Mouse (Mus musculus) thymus, adult 2 months (tissue): ENCODE results near the gene Gabrg3. TPM values are rescaled to one million over a fixed set of nuclear protein-coding genes. Genes with fewer than 3 reads are reported as not detected.

Experiments
- DNase-seq: peaks from one replicate; pipeline ENCODE4 v3.0.0; 2021
- H3K27ac ChIP-seq: fragments of 200-500 bp; 2 replicates; pipeline ENCODE4 v1.5.1; 2012; ENCODE audit warnings: low read length, control low read depth; ENCODE audit not compliant: control insufficient read depth, insufficient read depth
- H3K27me3 ChIP-seq: fragments of 200-500 bp; 2 replicates; pipeline ENCODE4 v1.6.1; 2012; ENCODE audit warnings: mild to moderate bottlenecking, low read length, moderate library complexity, mixed read lengths; ENCODE audit not compliant: control insufficient read depth, insufficient read depth
- H3K36me3 ChIP-seq: fragments of 200-500 bp; 2 replicates; pipeline ENCODE4 v1.6.1; 2012; ENCODE audit warnings: mild to moderate bottlenecking, low read length, moderate library complexity; ENCODE audit not compliant: control insufficient read depth, insufficient read depth
- H3K4me1 ChIP-seq: fragments of 200-500 bp; replicated peaks from 2 replicates; pipeline ENCODE4 v1.6.1; 2012; ENCODE audit warnings: low read length; ENCODE audit not compliant: control insufficient read depth, insufficient read depth
- H3K4me3 ChIP-seq: fragments of 200-500 bp; 2 replicates; pipeline ENCODE4 v1.5.1; 2012; ENCODE audit warnings: mild to moderate bottlenecking, low read length, control low read depth, moderate library complexity; ENCODE audit not compliant: control insufficient read depth, insufficient read depth
- CTCF ChIP-seq: fragments of 200-500 bp; IDR thresholded peaks from 2 replicates; pipeline ENCODE4 v1.5.1; 2012; ENCODE audit warnings: mild to moderate bottlenecking, control low read depth, low read length, moderate library complexity, borderline replicate concordance; ENCODE audit not compliant: control insufficient read depth, poor library complexity, insufficient read depth; ENCODE audit errors: extremely low read depth
- POLR2A ChIP-seq: fragments of 200-500 bp; IDR thresholded peaks from 2 replicates; pipeline ENCODE4 v1.6.1; 2012; ENCODE audit warnings: mild to moderate bottlenecking, low read length, control low read depth, moderate library complexity; ENCODE audit not compliant: control insufficient read depth, poor library complexity, insufficient read depth; ENCODE audit errors: extremely low read depth
- WGBS: fragments of 180-500 bp; shearing (Covaris S2); methylation state at CpG from one replicate; pipeline ENCODE4 v1.1.7; 2018; 5-methylcytosine and 5-hydroxymethylcytosine counted together
- polyA plus RNA-seq: library from polyadenylated mRNA; depleted of rRNA; stranded (reverse); fragments of >200 nt; gene quantifications from 2 replicates; pipeline ENCODE4 v1.2.3, GENCODE M21; 2012

Gabrg3 gene
- polyA plus RNA-seq, 1 experiment: 0.15 TPM

GRCm38 (mm10) chr7:56843565-56843964 lies 543.4 kb downstream of the Gabrg3 start:
- H3K27me3 ChIP-seq: no peaks in the 10 kb centered on the region
- no peaks in the 10 kb centered on the region for H3K36me3 ChIP-seq
- no peak overlapping the region for H3K27ac ChIP-seq
- no peaks in the 10 kb centered on the region for H3K4me1 ChIP-seq
- 94% methylated on average over 5 of the region's 5 CpGs for WGBS
- TF ChIP-seq CTCF (no peak), POLR2A (no peak)
- DNase-seq: no peak
- no peak overlapping the region for H3K4me3 ChIP-seq

DNA sequence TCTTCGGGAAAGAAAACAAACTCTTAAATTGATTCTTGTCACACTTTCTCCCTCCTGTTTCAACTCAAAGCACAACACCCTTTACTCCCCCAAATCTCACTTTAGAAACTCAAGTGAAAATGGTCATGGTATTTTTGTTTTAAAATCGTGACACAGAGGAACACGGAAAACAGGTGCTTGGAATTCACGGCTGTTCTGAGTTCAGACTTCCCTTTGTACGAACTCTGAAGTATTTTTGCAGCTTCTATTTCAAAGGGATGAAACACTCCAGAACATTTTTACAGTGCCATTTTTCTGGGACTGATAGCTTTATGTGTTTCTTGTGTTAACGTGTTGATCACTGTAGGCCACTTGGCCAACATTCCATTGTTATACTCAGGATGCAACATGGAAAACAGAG lies 561.5 kb downstream of the Gabrg3 start:
- no peaks in the 10 kb centered on the region for H3K36me3 ChIP-seq
- no peak overlapping the region for H3K27ac ChIP-seq
- WGBS: 90% methylated on average over 6 of the region's 6 CpGs
- H3K4me3 ChIP-seq: no peak overlapping the region
- H3K4me1 ChIP-seq: no peaks in the 10 kb centered on the region
- DNase-seq: no peak
- TF ChIP-seq CTCF (no peak), POLR2A (no peak)
- H3K27me3 ChIP-seq: no peaks in the 10 kb centered on the region

DNA sequence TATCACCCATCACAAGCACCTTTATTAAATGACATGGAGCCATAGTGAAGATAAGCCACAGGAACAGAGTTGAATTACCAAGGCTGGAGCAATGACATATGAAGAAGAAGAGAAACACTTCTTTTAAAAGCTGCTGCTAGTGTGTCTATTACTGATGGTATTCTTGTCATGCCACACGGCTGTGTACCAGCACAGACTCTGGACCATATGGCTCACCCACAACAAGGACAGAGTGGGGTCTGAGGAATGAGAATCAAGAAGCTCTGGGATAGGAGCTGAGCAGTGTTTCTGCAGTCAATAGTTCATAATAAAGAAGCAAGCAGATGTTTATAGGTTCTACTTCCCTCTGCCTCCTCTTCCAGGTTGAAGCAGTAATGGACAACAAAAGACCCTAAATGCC lies 585.1 kb downstream of the Gabrg3 start:
- Histone ChIP-seq H3K4me1 (no peaks in the 10 kb centered on the region), H3K27me3 (no peaks in the 10 kb centered on the region), H3K27ac (no peak overlapping the region), H3K36me3 (no peaks in the 10 kb centered on the region), H3K4me3 (no peak overlapping the region)
- TF ChIP-seq POLR2A (no peak), CTCF (no peak)
- no peak for DNase-seq
- WGBS: 93% methylated on average over 1 of the region's 1 CpGs

- Histone ChIP-seq H3K36me3 (no peaks in the 10 kb centered on the region), H3K4me3 (no peak overlapping the region), H3K4me1 (no peaks in the 10 kb centered on the region), H3K27me3 (no peaks in the 10 kb centered on the region), H3K27ac (no peak overlapping the region)
- no peak for TF ChIP-seq CTCF
- TF ChIP-seq POLR2A: no peak
- DNase-seq: no peak
- 97% methylated on average over 1 of the region's 1 CpGs for WGBS
Observed at GRCm38 (mm10) chr7:56779122-56779521, 607.9 kb downstream of the Gabrg3 start.

DNA sequence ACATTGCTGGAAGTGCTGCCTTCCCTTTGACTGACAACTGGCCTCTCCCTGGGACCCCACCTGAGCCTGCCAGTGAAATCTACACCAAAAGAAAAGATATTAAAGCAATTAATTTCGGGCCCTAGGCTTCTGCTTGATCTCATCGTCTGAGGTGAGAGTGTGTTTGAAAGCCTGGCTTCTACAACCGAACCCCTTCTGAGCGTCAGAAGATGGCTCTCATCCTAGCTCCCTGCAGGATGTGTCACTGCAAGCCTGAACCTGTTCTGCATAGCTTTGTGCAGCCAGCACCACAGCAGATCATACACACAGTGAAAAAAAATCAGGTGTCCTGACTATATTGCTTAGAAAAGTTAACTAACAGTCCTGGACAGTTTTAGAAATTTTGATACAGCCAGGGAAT lies 618.8 kb downstream of the Gabrg3 start:
- Histone ChIP-seq H3K4me1 (no peaks in the 10 kb centered on the region), H3K4me3 (no peak overlapping the region), H3K36me3 (no peaks in the 10 kb centered on the region), H3K27ac (no peak overlapping the region), H3K27me3 (no peaks in the 10 kb centered on the region)
- DNase-seq: no peak
- no peak for TF ChIP-seq CTCF
- no peak for TF ChIP-seq POLR2A
- 79% methylated on average over 4 of the region's 4 CpGs for WGBS

DNA sequence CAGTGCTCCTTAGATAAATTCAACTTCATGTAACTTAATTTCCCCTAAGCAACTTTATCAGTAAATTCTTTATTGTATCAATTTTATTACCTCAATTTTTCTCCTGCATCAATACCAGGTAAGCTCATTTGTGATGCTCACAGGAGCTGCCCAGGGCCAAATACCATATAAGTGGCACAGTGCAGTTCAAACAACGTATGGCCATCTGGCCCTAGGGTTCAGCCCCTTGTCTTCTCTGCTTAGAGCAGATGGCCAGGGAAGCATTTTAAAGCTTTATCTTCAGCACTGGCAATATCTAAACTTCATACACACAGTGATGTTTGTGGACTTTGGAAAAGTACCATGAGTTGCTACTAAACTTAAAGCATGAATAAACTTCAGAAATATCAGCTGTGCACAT lies 619.2 kb downstream of the Gabrg3 start:
- H3K27ac ChIP-seq: no peak overlapping the region
- no peaks in the 10 kb centered on the region for H3K27me3 ChIP-seq
- DNase-seq: no peak
- TF ChIP-seq POLR2A (no peak), CTCF (no peak)
- H3K36me3 ChIP-seq: no peaks in the 10 kb centered on the region
- WGBS: 72% methylated on average over 1 of the region's 1 CpGs
- H3K4me1 ChIP-seq: no peaks in the 10 kb centered on the region
- no peak overlapping the region for H3K4me3 ChIP-seq
